Mouse (Mus musculus) ES-E14 (cell line): ENCODE data around the gene Gpr146.

Source experiments
- CHD2 ChIP-seq: IDR thresholded peaks from 2 replicates; pipeline ENCODE4 v1.6.1; 2014; ENCODE audit warnings: mild to moderate bottlenecking, low read depth, low read length, inconsistent platforms
- HCFC1 ChIP-seq: IDR thresholded peaks from 2 replicates; pipeline ENCODE4 v1.6.1; 2012; ENCODE audit warnings: low read length, inconsistent platforms, borderline replicate concordance; ENCODE audit not compliant: insufficient read depth
- MAFK ChIP-seq: IDR thresholded peaks from 2 replicates; pipeline ENCODE4 v1.6.1; 2014; ENCODE audit warnings: mild to moderate bottlenecking, low read depth, low read length, inconsistent platforms; ENCODE audit not compliant: insufficient read depth
- ZNF384 ChIP-seq: IDR thresholded peaks from 2 replicates; pipeline ENCODE4 v1.6.1; 2012; ENCODE audit warnings: low read depth, low read length, inconsistent platforms

- TF ChIP-seq MAFK (no peak), ZNF384 (no peak), CHD2 (no peak), HCFC1 (no peak)
These were observed 15.0 kb downstream of the Gpr146 start for GRCm38 (mm10) chr5:139392219-139393196.
